Mouse (Mus musculus): ENCODE results near the gene Rgs3.

GRCm38 (mm10) chr4:62520892-62521400, 38.7 kb upstream of the Rgs3 start:
- no peak for TF ChIP-seq CTCF (IDR thresholded peaks at IDR 0.05; ENCODE audit: low read depth)
- no peak for TF ChIP-seq EP300 (IDR thresholded peaks at IDR 0.05; ENCODE audit: low read depth)

Measured in liver, postnatal 0 days (tissue).